Mouse (Mus musculus): Measurements from ENCODE around the gene Rbfox2.

DNA sequence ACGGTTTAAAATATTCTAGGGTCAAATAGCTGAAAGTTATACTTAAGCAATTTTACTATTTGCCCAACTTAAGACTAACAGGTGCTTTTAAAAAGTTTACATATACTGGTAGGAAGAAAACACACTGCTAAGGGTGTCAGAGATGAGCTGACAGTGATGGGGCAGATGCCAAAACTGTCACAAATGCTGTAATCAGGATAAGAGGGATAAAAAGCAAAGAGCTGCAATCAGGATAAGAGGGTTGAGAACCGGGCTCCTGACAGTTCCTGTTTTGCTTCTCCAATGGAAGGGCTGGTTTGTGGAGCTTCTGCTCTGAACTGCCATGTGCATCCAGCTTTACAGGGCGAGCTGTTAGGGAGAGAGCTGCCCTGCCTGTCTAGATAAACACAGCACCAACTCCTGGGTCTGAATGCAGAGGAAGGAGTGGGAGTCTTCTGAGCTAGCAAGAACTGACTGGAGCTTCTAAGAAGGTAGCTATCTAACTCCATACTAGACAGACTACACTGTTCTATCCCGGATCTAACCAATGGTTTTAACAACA, 94.5 kb downstream of the Rbfox2 start:
- TF ChIP-seq POLR2AphosphoS5 (IDR thresholded peaks at IDR 0.05; ENCODE audit: insufficient replicate concordance, low read depth, low read length) (no peak), CTCF (IDR thresholded peaks at IDR 0.05; ENCODE audit: low read depth, low read length) (no peak)

Data from G1E (cell line).